Mouse (Mus musculus) R1 (cell line): ENCODE results near the gene Rhox3a2.
"Not testable (repeated sequence)": the region's sequence is repeated elsewhere in the genome, so short reads cannot be mapped to it uniquely, and the experiment has no call there.

Experiments
- DNase-seq: peaks from one replicate; pipeline ENCODE4 v3.0.0-alpha.2; 2018; ENCODE audit warnings: low read depth, low spot score

Gene Rhox3a2

GRCm38 (mm10) chrX:37379728-37380127, at the start of gene Rhox3a2:
Rhox3a2 (plus strand) TSS chrX:37380028.
- DNase-seq = not testable (repeated sequence)

GRCm38 (mm10) chrX:37390548-37390947, 10.7 kb downstream of the Rhox3a2 start, which contains the start of gene Rhox4a2:
Rhox4a2 (plus strand) TSS chrX:37390848.
- DNase-seq = not testable (repeated sequence)

- not testable (repeated sequence) for DNase-seq
Measured at GRCm38 (mm10) chrX:37411767-37412166, 31.9 kb downstream of the Rhox3a2 start, which contains the start of gene Rhox2b. Rhox2b (plus strand) TSS chrX:37412067.

- DNase-seq = not testable (repeated sequence)
Measured at GRCm38 (mm10) chrX:37432194-37432593, 52.4 kb downstream of the Rhox3a2 start, which contains the start of gene Rhox4b. Rhox4b (plus strand) TSS chrX:37432494.
